Mouse (Mus musculus) limb, embryonic 13.5 days (tissue): ENCODE measurements around the gene Camkk1. TPM values are rescaled to one million over a fixed set of nuclear protein-coding genes. Genes with fewer than 3 reads are reported as not detected.
A peak's percentile ranks its signal among the peaks of the same experiment; 100 is the strongest.

Experiments
- ATAC-seq: fragments of 200-750 bp; cut with Nextera tagmentation; 2 replicates; pipeline ENCODE4 v1.8.0; 2017; ENCODE audit warnings: low read depth, moderate number of reproducible peaks, moderate TSS enrichment; ENCODE audit not compliant: low FRiP score
- H3K27ac ChIP-seq: fragments of 300-500 bp; sonication (generic); 2 replicates; pipeline ENCODE4 v1.5.1; 2015; ENCODE audit warnings: inconsistent platforms, mild to moderate bottlenecking, moderate library complexity
- H3K27me3 ChIP-seq: fragments of 300-500 bp; sonication (generic); 2 replicates; pipeline ENCODE4 v1.6.1; 2015; ENCODE audit warnings: mild to moderate bottlenecking, inconsistent platforms
- H3K36me3 ChIP-seq: fragments of 300-500 bp; sonication (generic); 2 replicates; pipeline ENCODE4 v1.6.1; 2015; ENCODE audit warnings: inconsistent platforms, mild to moderate bottlenecking, moderate library complexity
- H3K4me1 ChIP-seq: fragments of 300-500 bp; sonication (generic); 2 replicates; pipeline ENCODE4 v1.6.1; 2015; ENCODE audit warnings: inconsistent platforms
- H3K4me2 ChIP-seq: fragments of 300-500 bp; sonication (generic); replicated peaks from 2 replicates; pipeline ENCODE4 v1.6.1; 2015; ENCODE audit warnings: inconsistent platforms, mild to moderate bottlenecking, moderate library complexity
- H3K4me3 ChIP-seq: fragments of 300-500 bp; sonication (generic); 2 replicates; pipeline ENCODE4 v1.5.1; 2015; ENCODE audit warnings: moderate library complexity, mild to moderate bottlenecking, inconsistent platforms
- H3K9ac ChIP-seq: fragments of 300-500 bp; sonication (generic); 2 replicates; pipeline ENCODE4 v1.6.1; 2015; ENCODE audit warnings: mild to moderate bottlenecking, inconsistent platforms
- H3K9me3 ChIP-seq: fragments of 300-500 bp; sonication (generic); 2 replicates; pipeline ENCODE4 v1.6.1; 2016; ENCODE audit warnings: inconsistent platforms
- WGBS: fragments of 180-500 bp; shearing (Covaris S2); methylation state at CpG from one replicate; pipeline ENCODE4 v1.1.7; 2015; 5-methylcytosine and 5-hydroxymethylcytosine counted together
- polyA plus RNA-seq: library from polyadenylated mRNA; unstranded; fragments of >200 nt; fragmentation: Nextera tagmentation; extraction: Ambion mirVana; gene quantifications from 2 replicates; pipeline ENCODE4 v1.2.1, GENCODE M21; 2015

Gene Camkk1
- polyA plus RNA-seq, 1 experiment from 2014 or later, result 12.7 TPM

GRCm38 (mm10) chr11:72997529-72998326, 21.1 kb upstream of the Camkk1 start:
- no peak overlapping the region for H3K9ac ChIP-seq
- no peaks in the 10 kb centered on the region for H3K9me3 ChIP-seq
- H3K27me3 ChIP-seq, result no peaks in the 10 kb centered on the region
- WGBS, result 68% methylated on average over 13 of the region's 13 CpGs
- no peak for ATAC-seq
- 0 out of 2 replicates have a peak, but pooled peaks cover 4% of the 10 kb centered on the region for H3K4me1 ChIP-seq
- no peak overlapping the region for H3K27ac ChIP-seq
- no peak overlapping the region for H3K4me2 ChIP-seq
- no peak overlapping the region for H3K4me3 ChIP-seq
- no peaks in the 10 kb centered on the region for H3K36me3 ChIP-seq

- H3K36me3 ChIP-seq, result no peaks in the 10 kb centered on the region
- ATAC-seq, result peak; percentile 24; the same call in 1 of the 2 replicates
- no peak within 1 kb of the TSS for H3K27ac ChIP-seq
- H3K4me1 ChIP-seq, result 0 out of 2 replicates have a peak, but pooled peaks cover 4% of the 10 kb centered on the region
- H3K9me3 ChIP-seq, result no peaks in the 10 kb centered on the region
- H3K9ac ChIP-seq, result no peak within 1 kb of the TSS
- no peak within 1 kb of the TSS for H3K4me2 ChIP-seq
- H3K27me3 ChIP-seq, result no peaks in the 10 kb centered on the region
- 37% methylated on average over 8 of the region's 8 CpGs for WGBS
- H3K4me3 ChIP-seq, result no peak within 1 kb of the TSS
Observed at GRCm38 (mm10) chr11:72998771-72999170, 20.0 kb upstream of the Camkk1 start, which contains the start of gene P2rx1. Gene P2rx1 (plus strand): TSS chr11:72999103.

- Histone ChIP-seq H3K27ac (no peak overlapping the region), H3K4me2 (no peak overlapping the region), H3K9me3 (no peaks in the 10 kb centered on the region), H3K4me1 (0 out of 2 replicates have a peak, but pooled peaks cover 4% of the 10 kb centered on the region), H3K36me3 (no peaks in the 10 kb centered on the region), H3K9ac (no peak overlapping the region), H3K4me3 (no peak overlapping the region), H3K27me3 (no peaks in the 10 kb centered on the region)
- WGBS, result 8% methylated on average over 6 of the region's 6 CpGs
- ATAC-seq, result no peak
Observed at GRCm38 (mm10) chr11:73001029-73001428, 17.8 kb upstream of the Camkk1 start.

GRCm38 (mm10) chr11:73006377-73006776, 12.4 kb upstream of the Camkk1 start:
- H3K9ac ChIP-seq, result no peak overlapping the region
- no peaks in the 10 kb centered on the region for H3K9me3 ChIP-seq
- no peak overlapping the region for H3K27ac ChIP-seq
- H3K4me2 ChIP-seq, result no peak overlapping the region
- no peak overlapping the region for H3K4me3 ChIP-seq
- WGBS, result 4% methylated on average over 2 of the region's 2 CpGs
- H3K4me1 ChIP-seq, result no peaks in the 10 kb centered on the region
- no peaks in the 10 kb centered on the region for H3K36me3 ChIP-seq
- H3K27me3 ChIP-seq, result peaks cover 26% of the 10 kb centered on the region
- ATAC-seq, result peak; percentile 46; the same call in 1 of the 2 replicates

GRCm38 (mm10) chr11:73007113-73007512, 11.7 kb upstream of the Camkk1 start:
- 69% methylated on average over 3 of the region's 3 CpGs for WGBS
- no peaks in the 10 kb centered on the region for H3K36me3 ChIP-seq
- H3K27ac ChIP-seq, result no peak overlapping the region
- ATAC-seq, result no peak
- no peak overlapping the region for H3K4me2 ChIP-seq
- H3K4me1 ChIP-seq, result no peaks in the 10 kb centered on the region
- no peaks in the 10 kb centered on the region for H3K9me3 ChIP-seq
- peaks cover 26% of the 10 kb centered on the region for H3K27me3 ChIP-seq
- no peak overlapping the region for H3K9ac ChIP-seq
- H3K4me3 ChIP-seq, result no peak overlapping the region

GRCm38 (mm10) chr11:73007698-73008481, 10.9 kb upstream of the Camkk1 start:
- ATAC-seq, result no peak
- no peak overlapping the region for H3K4me2 ChIP-seq

GRCm38 (mm10) chr11:73008826-73009225, 10.0 kb upstream of the Camkk1 start:
- H3K27me3 ChIP-seq, result peaks cover 26% of the 10 kb centered on the region
- no peak overlapping the region for H3K9ac ChIP-seq
- no peak overlapping the region for H3K27ac ChIP-seq
- ATAC-seq, result no peak
- H3K36me3 ChIP-seq, result no peaks in the 10 kb centered on the region
- H3K4me2 ChIP-seq, result no peak overlapping the region
- no peaks in the 10 kb centered on the region for H3K9me3 ChIP-seq
- no peaks in the 10 kb centered on the region for H3K4me1 ChIP-seq
- WGBS, result 51% methylated on average over 2 of the region's 2 CpGs
- H3K4me3 ChIP-seq, result no peak overlapping the region

More at GRCm38 (mm10) chr11:73007698-73008481, 10.9 kb upstream of the Camkk1 start:
- 66% methylated on average over 11 of the region's 11 CpGs for WGBS
- Histone ChIP-seq H3K9me3 (no peaks in the 10 kb centered on the region), H3K9ac (no peak overlapping the region), H3K27ac (no peak overlapping the region), H3K27me3 (peaks cover 26% of the 10 kb centered on the region), H3K4me3 (no peak overlapping the region), H3K4me1 (no peaks in the 10 kb centered on the region), H3K36me3 (no peaks in the 10 kb centered on the region)

- Histone ChIP-seq H3K4me3 (no peak overlapping the region), H3K27me3 (peaks cover 26% of the 10 kb centered on the region), H3K27ac (no peak overlapping the region), H3K36me3 (no peaks in the 10 kb centered on the region), H3K9ac (no peak overlapping the region), H3K4me1 (no peaks in the 10 kb centered on the region), H3K4me2 (no peak overlapping the region), H3K9me3 (no peaks in the 10 kb centered on the region)
- WGBS, result 51% methylated on average over 13 of the region's 13 CpGs
- no peak for ATAC-seq
Observed at GRCm38 (mm10) chr11:73009531-73010274, 9.1 kb upstream of the Camkk1 start.

GRCm38 (mm10) chr11:73013981-73014380, 4.8 kb upstream of the Camkk1 start:
- Histone ChIP-seq H3K36me3 (no peaks in the 10 kb centered on the region), H3K4me3 (no peak overlapping the region), H3K27me3 (peaks cover 21% of the 10 kb centered on the region), H3K4me1 (peaks cover 4% of the 10 kb centered on the region; the same call in 1 of the 2 replicates), H3K9ac (no peak overlapping the region), H3K4me2 (no peak overlapping the region), H3K9me3 (no peaks in the 10 kb centered on the region), H3K27ac (no peak overlapping the region)
- no peak for ATAC-seq
- 69% methylated on average over 5 of the region's 5 CpGs for WGBS

- Histone ChIP-seq H3K27ac (no peak overlapping the region), H3K4me3 (no peak overlapping the region), H3K36me3 (no peaks in the 10 kb centered on the region), H3K4me1 (peaks cover 13% of the 10 kb centered on the region; the same call in 1 of the 2 replicates), H3K9ac (peak overlapping the region; percentile 39; the same call in 1 of the 2 replicates), H3K9me3 (no peaks in the 10 kb centered on the region), H3K27me3 (peaks cover 20% of the 10 kb centered on the region), H3K4me2 (no peak overlapping the region)
- WGBS, result 77% methylated on average over 4 of the region's 4 CpGs
- ATAC-seq, result no peak
Observed at GRCm38 (mm10) chr11:73014831-73015344, 3.9 kb upstream of the Camkk1 start.

GRCm38 (mm10) chr11:73015391-73016102, 3.3 kb upstream of the Camkk1 start:
- Histone ChIP-seq H3K9me3 (no peaks in the 10 kb centered on the region), H3K4me3 (no peak overlapping the region), H3K27me3 (peaks cover 22% of the 10 kb centered on the region), H3K9ac (peak overlapping the region; percentile 39; the same call in 1 of the 2 replicates), H3K27ac (no peak overlapping the region), H3K4me2 (no peak overlapping the region), H3K4me1 (peaks cover 15% of the 10 kb centered on the region; the same call in 1 of the 2 replicates), H3K36me3 (no peaks in the 10 kb centered on the region)
- ATAC-seq, result no peak
- 75% methylated on average over 5 of the region's 5 CpGs for WGBS
